Mouse (Mus musculus) testis, adult 2 months (tissue): ENCODE results near the gene Olfr800. TPM values are rescaled to one million over a fixed set of nuclear protein-coding genes. Genes with fewer than 3 reads are reported as not detected.

Experiments used
- H3K27ac ChIP-seq: fragments of 200-500 bp; 2 replicates; pipeline ENCODE4 v1.5.1; 2012; ENCODE audit warnings: low read depth, low read length; ENCODE audit not compliant: control insufficient read depth, insufficient read depth
- H3K27me3 ChIP-seq: fragments of 200-500 bp; 2 replicates; pipeline ENCODE4 v1.6.1; 2012; ENCODE audit warnings: mild to moderate bottlenecking, low read length, moderate library complexity; ENCODE audit not compliant: control insufficient read depth, insufficient read depth
- H3K36me3 ChIP-seq: fragments of 200-500 bp; 2 replicates; pipeline ENCODE4 v1.6.1; 2012; ENCODE audit warnings: mild to moderate bottlenecking, low read length; ENCODE audit not compliant: control insufficient read depth, insufficient read depth
- H3K4me1 ChIP-seq: fragments of 200-500 bp; 2 replicates; pipeline ENCODE4 v1.6.1; 2012; ENCODE audit warnings: low read length; ENCODE audit not compliant: control insufficient read depth, insufficient read depth
- H3K4me3 ChIP-seq: fragments of 200-500 bp; 2 replicates; pipeline ENCODE4 v1.5.1; 2012; ENCODE audit warnings: low read depth, mild to moderate bottlenecking, low read length, moderate library complexity, mixed read lengths; ENCODE audit not compliant: control insufficient read depth
- CTCF ChIP-seq: fragments of 200-500 bp; IDR thresholded peaks from 2 replicates; pipeline ENCODE4 v1.5.1; 2012; ENCODE audit warnings: low read depth, mild to moderate bottlenecking, inconsistent platforms, low read length, moderate library complexity; ENCODE audit not compliant: control insufficient read depth, insufficient read depth, insufficient replicate concordance
- POLR2A ChIP-seq: fragments of 200-500 bp; IDR thresholded peaks from 2 replicates; pipeline ENCODE4 v1.6.1; 2012; ENCODE audit warnings: low read depth, mild to moderate bottlenecking, inconsistent platforms, low read length, moderate library complexity; ENCODE audit not compliant: control insufficient read depth
- polyA plus RNA-seq: library from polyadenylated mRNA; depleted of rRNA; stranded (reverse); fragments of >200 nt; gene quantifications from 2 replicates; pipeline ENCODE4 v1.2.3, GENCODE M21; 2012; rRNA removed

Olfr800 gene
- polyA plus RNA-seq, 1 experiment: not detected

- no peaks in the 10 kb centered on the region for H3K27me3 ChIP-seq
- TF ChIP-seq POLR2A (no peak), CTCF (no peak)
- H3K4me1 ChIP-seq: no peaks in the 10 kb centered on the region
- no peak within 1 kb of the TSS for H3K27ac ChIP-seq
- no peak within 1 kb of the TSS for H3K4me3 ChIP-seq
- H3K36me3 ChIP-seq: no peaks in the 10 kb centered on the region
These were observed 30.6 kb downstream of the Olfr800 start, which contains the start of gene Olfr802 for GRCm38 (mm10) chr10:129688069-129688468. TSS of gene Olfr802 (minus strand) at chr10:129688169.

DNA sequence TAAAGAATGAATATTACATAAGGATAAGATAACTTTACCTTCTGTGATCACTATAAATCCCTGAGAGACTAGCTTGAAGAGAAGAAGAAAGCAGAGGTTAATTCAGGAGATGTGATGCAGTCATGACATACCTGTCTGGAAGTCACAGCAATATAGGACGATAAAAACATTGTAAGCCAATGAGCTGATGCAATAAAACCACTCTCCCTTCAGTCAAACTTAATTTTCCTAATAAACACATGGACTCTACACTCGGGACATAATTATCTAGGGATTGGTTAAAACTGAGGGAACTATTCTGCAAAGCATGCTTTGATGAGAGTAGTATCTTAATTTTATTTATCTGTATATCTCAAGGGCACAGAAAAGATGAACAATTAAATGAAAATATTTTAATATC is 36.7 kb downstream of the Olfr800 start, which contains the start of gene Olfr803:
Gene Olfr803, minus strand, starts transcription at position 101 of the 400 bp plus-strand sequence.
- H3K4me1 ChIP-seq: no peaks in the 10 kb centered on the region
- H3K36me3 ChIP-seq: no peaks in the 10 kb centered on the region
- TF ChIP-seq POLR2A (no peak), CTCF (no peak)
- no peak within 1 kb of the TSS for H3K4me3 ChIP-seq
- no peaks in the 10 kb centered on the region for H3K27me3 ChIP-seq
- no peak within 1 kb of the TSS for H3K27ac ChIP-seq

DNA sequence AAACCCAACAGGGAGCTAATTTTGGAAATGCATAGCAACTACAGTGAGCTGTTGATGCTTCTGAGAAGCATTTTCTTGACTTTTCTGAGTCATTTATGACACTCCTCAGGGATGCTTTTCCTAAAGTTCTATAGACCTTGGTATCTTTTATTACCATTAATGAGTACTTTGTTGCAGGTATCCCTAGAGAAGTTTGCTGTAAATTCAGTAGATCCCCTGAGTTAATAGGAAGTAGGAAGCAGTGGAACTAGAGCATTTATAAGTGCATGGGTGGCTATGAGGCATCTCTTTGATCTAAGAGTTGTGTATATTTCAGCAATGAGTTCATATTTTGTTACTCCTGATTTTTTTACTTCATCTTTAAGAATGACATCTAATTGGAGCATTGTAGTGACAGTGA is 45.4 kb downstream of the Olfr800 start, which contains the start of gene Olfr804:
Gene Olfr804, plus strand, starts transcription at position 301 of the 400 bp plus-strand sequence.
- H3K27me3 ChIP-seq: no peaks in the 10 kb centered on the region
- no peaks in the 10 kb centered on the region for H3K4me1 ChIP-seq
- H3K27ac ChIP-seq: no peak within 1 kb of the TSS
- H3K36me3 ChIP-seq: no peaks in the 10 kb centered on the region
- TF ChIP-seq POLR2A (no peak), CTCF (no peak)
- H3K4me3 ChIP-seq: no peak within 1 kb of the TSS

Other genes starting within 250 kb of the Olfr800 start
- gene Olfr786, start 230.4 kb upstream of the Olfr800 start, polyA plus RNA-seq: not detected in 2 replicates
- 1.5 TPM in 2 replicates for gene Olfr787, start 195.8 kb upstream of the Olfr800 start, polyA plus RNA-seq
- gene Olfr788, start 186.7 kb upstream of the Olfr800 start, polyA plus RNA-seq: 0.53 and 0.57 TPM in 2 replicates
- 0.05 TPM in 1 of 2 replicates, not detected in the other for gene Olfr789, start 172.9 kb upstream of the Olfr800 start, polyA plus RNA-seq
- 0.29 TPM in 1 of 2 replicates, not detected in the other for gene Olfr790, start 159.2 kb upstream of the Olfr800 start, polyA plus RNA-seq
- not detected in 2 replicates for gene Olfr791, start 135.9 kb upstream of the Olfr800 start, polyA plus RNA-seq
- not detected in 2 replicates for gene Olfr792, start 118.5 kb upstream of the Olfr800 start, polyA plus RNA-seq
- gene Olfr794, start 90.0 kb upstream of the Olfr800 start, polyA plus RNA-seq: not detected in 2 replicates
- not detected in 2 replicates for gene Olfr796, start 45.1 kb upstream of the Olfr800 start, polyA plus RNA-seq
- not detected in 2 replicates for gene Olfr798, start 29.8 kb upstream of the Olfr800 start, polyA plus RNA-seq
- not detected in 2 replicates for gene Olfr799, start 20.2 kb upstream of the Olfr800 start, polyA plus RNA-seq
- not detected in 2 replicates for gene Olfr801, start 16.2 kb downstream of the Olfr800 start, polyA plus RNA-seq
- not detected in 2 replicates for gene Olfr802, start 30.5 kb downstream of the Olfr800 start, polyA plus RNA-seq
- gene Olfr803, start 36.6 kb downstream of the Olfr800 start, polyA plus RNA-seq: not detected in 2 replicates
- gene Olfr804, start 45.5 kb downstream of the Olfr800 start, polyA plus RNA-seq: not detected in 2 replicates
- 0.04 TPM in 1 of 2 replicates, not detected in the other for gene Olfr805, start 71.7 kb downstream of the Olfr800 start, polyA plus RNA-seq
- gene Olfr806, start 84.2 kb downstream of the Olfr800 start, polyA plus RNA-seq: not detected in 2 replicates
- gene Olfr807, start 100.1 kb downstream of the Olfr800 start, polyA plus RNA-seq: not detected in 2 replicates
- not detected in 2 replicates for gene Olfr808, start 107.8 kb downstream of the Olfr800 start, polyA plus RNA-seq
- not detected in 2 replicates for gene Olfr809, start 116.9 kb downstream of the Olfr800 start, polyA plus RNA-seq
- gene Olfr810, start 137.2 kb downstream of the Olfr800 start, polyA plus RNA-seq: not detected in 2 replicates
- not detected in 2 replicates for gene Olfr811, start 146.7 kb downstream of the Olfr800 start, polyA plus RNA-seq
- not detected in 2 replicates for gene Olfr812, start 188.4 kb downstream of the Olfr800 start, polyA plus RNA-seq
- not detected in 2 replicates for gene Olfr813, start 197.7 kb downstream of the Olfr800 start, polyA plus RNA-seq
- gene Olfr814, start 222.2 kb downstream of the Olfr800 start, polyA plus RNA-seq: not detected in 2 replicates
- not detected in 2 replicates for gene Olfr815, start 248.2 kb downstream of the Olfr800 start, polyA plus RNA-seq